Mouse (Mus musculus) MEL (cell line): ENCODE results near the gene Wipf1.

Experiments used
- CTCF ChIP-seq, 3 experiments: IDR thresholded peaks in 2 of 3; conservative IDR thresholded peaks in 1 of 3; 2 replicates each; pipeline ENCODE4 v1.5.1; 2011 to 2012; ENCODE audit warnings: low read length in 3 of 3, low read depth in 2 of 3, mild to moderate bottlenecking in 2 of 3, improper control_type of control experiment in 1 of 3, inconsistent platforms in 1 of 3, mixed read lengths in 1 of 3, moderate library complexity in 1 of 3; ENCODE audit not compliant: control insufficient read depth in 1 of 3, insufficient read depth in 1 of 3, poor library complexity in 1 of 3, severe bottlenecking in 1 of 3
- POLR2A ChIP-seq, 2 experiments: IDR thresholded peaks; 2 replicates each; pipeline ENCODE4 v1.6.1; 2011 to 2012; ENCODE audit warnings: low read length in 2 of 2, mild to moderate bottlenecking in 2 of 2, control low read depth in 1 of 2, improper control_type of control experiment in 1 of 2, low read depth in 1 of 2, moderate library complexity in 1 of 2; ENCODE audit not compliant: control insufficient read depth in 1 of 2, insufficient read depth in 1 of 2, poor library complexity in 1 of 2
- TCF12 ChIP-seq: IDR thresholded peaks from 2 replicates; pipeline ENCODE4 v1.6.1; 2014; ENCODE audit warnings: low read depth, mild to moderate bottlenecking, inconsistent platforms, low read length, improper control_type of control experiment, moderate library complexity
- USF2 ChIP-seq, 2 experiments: IDR thresholded peaks; 2 replicates each; pipeline ENCODE4 v1.6.1; 2011 to 2012; ENCODE audit warnings: improper control_type of control experiment in 2 of 2, low read length in 2 of 2, borderline replicate concordance in 1 of 2, inconsistent platforms in 1 of 2, low read depth in 1 of 2, mild to moderate bottlenecking in 1 of 2; ENCODE audit not compliant: insufficient read depth in 1 of 2

- TF ChIP-seq TCF12 (no peak), CTCF (IDR thresholded peaks at IDR 0.05 in 2 of 3, conservative IDR thresholded peaks at IDR 0.05 in 1 of 3; ENCODE audit: control insufficient read depth in 1 of 3, insufficient read depth in 1 of 3, low read depth in 2 of 3, low read length in 3 of 3, poor library complexity in 1 of 3, severe bottlenecking in 1 of 3) (no peak), USF2 (IDR thresholded peaks at IDR 0.05; ENCODE audit: borderline replicate concordance in 1 of 2, insufficient read depth in 1 of 2, low read depth in 1 of 2, low read length in 2 of 2) (no peak), POLR2A (IDR thresholded peaks at IDR 0.05; ENCODE audit: control insufficient read depth in 1 of 2, insufficient read depth in 1 of 2, low read depth in 1 of 2, low read length in 2 of 2, poor library complexity in 1 of 2) (no peak)
These were observed 60.0 kb downstream of the Wipf1 start for GRCm38 (mm10) chr2:73469552-73469951.
